Mouse (Mus musculus) forebrain, embryonic 16.5 days (tissue): ENCODE data around the gene Pax5. TPM values are rescaled to one million over a fixed set of nuclear protein-coding genes. Genes with fewer than 3 reads are reported as not detected.
A peak's percentile ranks its signal among the peaks of the same experiment; 100 is the strongest.
"Not testable (repeated sequence)": the region's sequence is repeated elsewhere in the genome, so short reads cannot be mapped to it uniquely, and the experiment has no call there.

Source experiments
- ATAC-seq: fragments of 200-750 bp; cut with Nextera tagmentation; 2 replicates; pipeline ENCODE4 v1.8.0; 2017; ENCODE audit warnings: mild to moderate bottlenecking, moderate library complexity
- H3K27ac ChIP-seq: fragments of 300-500 bp; sonication (generic); 2 replicates; pipeline ENCODE4 v1.5.1; 2014; ENCODE audit warnings: low read length, control low read depth
- H3K27me3 ChIP-seq: fragments of 300-500 bp; sonication (generic); replicated peaks from 2 replicates; pipeline ENCODE4 v1.6.1; 2014; ENCODE audit warnings: low read length; ENCODE audit not compliant: control insufficient read depth, insufficient read depth
- H3K36me3 ChIP-seq: fragments of 300-500 bp; sonication (generic); 2 replicates; pipeline ENCODE4 v1.6.1; 2014; ENCODE audit not compliant: control insufficient read depth, insufficient read depth
- H3K4me1 ChIP-seq: fragments of 300-500 bp; sonication (generic); replicated peaks from 2 replicates; pipeline ENCODE4 v1.6.1; 2014; ENCODE audit warnings: low read length; ENCODE audit not compliant: control insufficient read depth, insufficient read depth
- H3K4me2 ChIP-seq: fragments of 300-500 bp; sonication (generic); 2 replicates; pipeline ENCODE4 v1.6.1; 2014; ENCODE audit warnings: mild to moderate bottlenecking, low read length, control low read depth
- H3K4me3 ChIP-seq: fragments of 300-500 bp; sonication (generic); replicated peaks from 2 replicates; pipeline ENCODE4 v1.5.1; 2014; ENCODE audit warnings: mild to moderate bottlenecking, low read length, control low read depth
- H3K9ac ChIP-seq: fragments of 300-500 bp; sonication (generic); replicated peaks from 2 replicates; pipeline ENCODE4 v1.6.1; 2014; ENCODE audit warnings: low read depth, low read length, control low read depth
- H3K9me3 ChIP-seq: fragments of 300-500 bp; sonication (generic); 2 replicates; pipeline ENCODE4 v1.6.1; 2016; ENCODE audit warnings: low read length; ENCODE audit not compliant: control insufficient read depth
- WGBS: fragments of 180-500 bp; shearing (Covaris S2); extraction: QIAGEN DNeasy Blood & Tissue Kit; methylation state at CpG from one replicate; pipeline ENCODE4 v1.1.7; 2014; 5-methylcytosine and 5-hydroxymethylcytosine counted together
- polyA plus RNA-seq: library from polyadenylated mRNA; unstranded; fragments of >200 nt; fragmentation: Nextera tagmentation; extraction: Ambion mirVana; gene quantifications from 2 replicates; pipeline ENCODE4 v1.2.1, GENCODE M21; 2015

Gene Pax5
- polyA plus RNA-seq = 0.34 and 1.2 TPM in 2 replicates

DNA sequence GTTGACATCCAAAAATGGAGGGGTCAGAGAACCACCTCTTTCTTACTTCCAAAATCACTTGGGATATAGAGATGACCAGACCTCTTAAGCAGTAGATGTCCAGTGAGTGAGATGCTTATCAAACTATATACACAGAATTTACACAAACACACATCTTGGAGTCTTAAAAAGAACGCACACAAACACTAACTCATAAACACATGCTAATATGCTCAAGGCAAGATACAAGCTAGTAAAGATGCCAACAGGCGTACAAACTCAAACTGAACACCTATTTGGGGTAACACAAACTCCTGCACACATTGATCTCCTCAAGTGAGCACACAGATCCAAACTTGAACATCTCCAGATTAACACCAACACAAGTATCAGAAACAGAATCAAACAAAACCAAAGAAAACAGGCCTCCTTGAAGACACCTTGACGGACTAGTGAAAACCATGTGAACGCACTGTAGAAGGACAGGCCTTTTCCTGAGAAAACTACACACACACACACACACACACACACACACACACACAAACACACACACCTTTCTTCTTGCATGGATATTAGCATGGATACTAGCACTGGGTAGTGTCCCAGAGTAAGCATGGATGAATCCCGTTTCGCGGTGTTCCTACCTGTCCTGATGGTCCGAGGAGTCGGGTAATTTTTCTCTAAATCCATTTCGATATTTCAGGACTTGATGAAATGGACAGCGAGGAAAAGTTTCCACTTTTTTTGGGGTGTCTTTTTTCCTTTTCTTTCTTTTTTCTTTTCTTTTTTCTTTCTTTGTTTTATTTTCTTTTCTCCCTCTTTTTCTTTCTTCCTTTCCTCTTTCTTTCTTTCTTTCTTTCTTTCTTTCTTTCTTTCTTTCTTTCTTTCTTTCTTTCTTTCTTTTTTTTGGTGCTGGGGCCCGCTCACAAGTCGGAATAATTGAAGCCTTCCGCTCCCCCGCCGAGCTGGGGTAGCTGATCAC is at the start of gene Pax5:
Pax5 (minus strand) TSS at position 748 of the 961 bp plus-strand sequence.
- H3K4me1 ChIP-seq = peaks cover 6% of the 10 kb centered on the region; the same call in 1 of the 2 replicates
- ATAC-seq = no peak
- H3K27ac ChIP-seq = no peak within 1 kb of the TSS
- no peak within 1 kb of the TSS for H3K4me3 ChIP-seq
- no peaks in the 10 kb centered on the region for H3K9me3 ChIP-seq
- WGBS = 26% methylated on average over 16 of the region's 16 CpGs
- H3K36me3 ChIP-seq = no peaks in the 10 kb centered on the region
- H3K4me2 ChIP-seq = no peak within 1 kb of the TSS
- no peak within 1 kb of the TSS for H3K9ac ChIP-seq
- H3K27me3 ChIP-seq = peaks cover 77% of the 10 kb centered on the region

DNA sequence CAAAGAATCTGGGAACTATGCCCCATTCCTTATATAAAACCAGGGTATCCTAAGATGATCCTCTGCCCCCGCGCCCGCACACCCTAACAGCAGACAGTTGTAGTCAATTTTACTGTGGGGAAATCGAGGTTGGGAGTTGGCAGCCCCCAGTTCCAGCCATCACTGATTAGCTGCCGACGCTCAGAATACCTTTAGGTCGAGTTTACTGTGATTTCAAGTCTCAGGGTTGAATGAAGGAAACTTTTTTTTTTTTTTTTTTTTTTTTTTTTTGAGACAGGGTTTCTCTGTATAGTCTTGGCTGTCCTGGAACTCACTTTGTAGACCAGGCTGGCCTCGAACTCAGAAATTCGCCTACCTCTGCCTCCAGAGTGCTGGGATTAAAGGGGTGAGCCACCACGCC is 46.8 kb upstream of the Pax5 start:
- Histone ChIP-seq H3K4me1 (peaks cover 13% of the 10 kb centered on the region), H3K4me3 (peak overlapping the region; percentile 92), H3K27ac (peak overlapping the region; percentile 89; the same call in 1 of the 2 replicates), H3K4me2 (peak overlapping the region; percentile 90), H3K9ac (peak overlapping the region; percentile 94)
- H3K36me3 ChIP-seq, ATAC-seq, H3K27me3 ChIP-seq, H3K9me3 ChIP-seq: not testable (repeated sequence)
- WGBS = 7% methylated on average over 10 of the region's 10 CpGs

DNA sequence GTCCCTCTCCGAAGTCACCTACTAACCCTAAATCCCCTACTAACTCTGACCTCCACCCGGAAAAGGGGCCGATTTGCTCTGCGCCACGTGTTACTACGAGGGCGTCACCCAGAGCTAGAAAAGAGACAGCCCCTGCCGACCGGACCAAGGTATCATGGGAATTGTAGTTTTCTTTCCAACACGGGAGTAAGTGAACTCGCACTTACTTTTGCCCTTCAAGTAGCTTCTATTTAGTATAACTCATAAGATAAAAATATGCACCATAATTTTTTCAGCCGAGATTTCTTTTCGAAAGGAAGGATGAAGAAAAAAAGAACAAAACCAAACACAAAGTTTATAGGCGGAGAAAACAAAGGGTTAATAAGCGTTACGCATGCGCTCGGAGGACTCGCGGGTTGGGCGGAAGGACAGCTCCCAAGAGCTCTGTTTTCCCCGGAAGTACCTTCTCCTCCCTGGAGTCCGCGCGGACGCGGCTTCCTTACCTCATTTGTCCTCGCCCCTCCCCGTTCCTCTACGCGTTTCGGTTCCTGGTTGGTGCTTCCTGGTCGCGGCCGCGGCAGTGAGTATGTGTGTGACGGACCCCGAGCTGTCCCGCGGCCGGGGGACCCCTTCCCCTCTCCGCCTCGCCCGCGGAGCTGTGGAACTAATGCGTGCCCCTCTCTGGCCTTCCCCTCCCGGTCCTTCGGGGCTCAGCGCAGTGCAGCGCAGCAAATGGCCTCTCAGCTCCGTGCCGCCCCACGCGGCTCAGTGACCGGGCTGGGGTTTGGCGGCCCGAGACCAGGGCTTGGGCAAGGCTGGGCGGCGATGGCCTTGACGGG is 46.1 kb upstream of the Pax5 start:
- peaks cover 13% of the 10 kb centered on the region for H3K4me1 ChIP-seq
- no peaks in the 10 kb centered on the region for H3K27me3 ChIP-seq
- peak overlapping the region; percentile 90 for H3K4me2 ChIP-seq
- H3K27ac ChIP-seq = peak overlapping the region; percentile 89
- under 1% methylated on average over 60 of the region's 60 CpGs for WGBS
- peak overlapping the region; percentile 94 for H3K9ac ChIP-seq
- H3K36me3 ChIP-seq = no peaks in the 10 kb centered on the region
- peak overlapping the region; percentile 92 for H3K4me3 ChIP-seq
- ATAC-seq = peak; percentile 98
- H3K9me3 ChIP-seq = no peaks in the 10 kb centered on the region

DNA sequence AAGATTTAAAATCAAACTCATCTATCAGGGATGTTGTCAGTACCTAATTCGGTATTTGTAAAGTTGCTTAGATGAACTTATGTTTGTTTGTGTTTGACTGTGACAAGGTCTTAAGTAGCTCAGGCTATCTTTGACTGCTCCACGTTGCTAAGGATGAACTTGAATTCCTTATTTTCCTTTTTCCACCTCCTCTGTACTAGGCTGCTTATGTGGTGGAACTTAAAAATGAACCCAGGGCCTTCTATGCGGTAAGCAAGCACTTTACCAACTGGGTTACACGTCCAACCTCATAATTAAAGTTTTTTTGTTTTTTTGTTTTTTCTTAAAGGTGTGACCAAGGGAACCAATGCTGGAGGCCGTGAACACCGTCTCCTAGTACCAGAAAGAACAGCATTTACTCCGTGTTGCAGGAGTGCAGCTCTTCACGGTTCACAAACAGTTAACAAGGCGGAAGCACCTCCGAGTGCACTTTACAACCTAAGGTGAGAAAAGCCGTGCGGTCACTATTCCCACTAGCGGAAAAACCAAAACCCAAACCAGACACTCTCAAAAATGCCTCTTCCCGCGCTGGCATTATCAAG is 45.4 kb upstream of the Pax5 start, which contains the start of gene Zcchc7:
Zcchc7 (plus strand) TSS at position 325 of the 581 bp plus-strand sequence.
- peak; percentile 46 for ATAC-seq
- peak within 1 kb of the TSS; percentile 94 for H3K9ac ChIP-seq
- peak within 1 kb of the TSS; percentile 92 for H3K4me3 ChIP-seq
- no peaks in the 10 kb centered on the region for H3K9me3 ChIP-seq
- peaks cover 13% of the 10 kb centered on the region for H3K4me1 ChIP-seq
- 6% methylated on average over 15 of the region's 15 CpGs for WGBS
- H3K4me2 ChIP-seq = peak within 1 kb of the TSS; percentile 90
- no peaks in the 10 kb centered on the region for H3K27me3 ChIP-seq
- H3K27ac ChIP-seq = peak within 1 kb of the TSS; percentile 89
- no peaks in the 10 kb centered on the region for H3K36me3 ChIP-seq

DNA sequence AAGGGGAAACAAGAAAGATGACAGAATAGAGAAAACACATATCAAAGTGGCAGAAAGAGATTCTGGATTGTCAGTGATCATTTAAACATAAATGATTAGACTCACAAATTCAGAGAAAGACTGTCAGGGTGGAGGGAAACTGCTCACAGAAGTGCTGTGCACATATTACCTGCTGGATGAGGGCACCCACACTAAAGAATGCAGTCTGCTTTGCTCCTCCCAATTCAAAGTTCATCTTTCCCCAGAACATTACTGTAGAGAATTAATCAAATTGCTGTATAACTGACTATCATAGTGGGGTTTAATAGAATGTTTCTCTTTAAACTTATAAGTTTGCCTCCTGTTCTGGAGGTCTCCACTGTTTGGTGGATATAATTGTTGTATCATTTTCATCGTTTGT is 30.2 kb upstream of the Pax5 start:
- no peaks in the 10 kb centered on the region for H3K36me3 ChIP-seq

DNA sequence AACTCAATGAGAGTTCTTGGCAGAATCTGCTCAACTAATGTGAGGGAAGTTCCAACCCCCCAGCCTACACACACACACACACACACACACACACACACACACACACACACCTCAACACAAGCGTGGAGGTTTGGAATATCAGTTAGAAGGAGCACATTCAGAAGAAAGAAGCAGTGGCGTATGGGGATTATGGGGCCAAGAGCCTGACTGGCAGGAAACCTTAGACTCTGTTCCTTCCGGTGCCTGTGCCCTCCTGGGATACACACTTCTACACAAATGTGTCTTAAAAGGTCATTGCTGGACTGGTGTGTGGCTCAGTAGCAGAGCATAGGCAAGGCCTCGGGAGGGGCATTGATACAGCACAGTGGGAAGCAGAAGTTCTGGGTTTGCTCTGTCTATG is 10.9 kb upstream of the Pax5 start:
- no peak for ATAC-seq
- Histone ChIP-seq H3K27ac (no peak overlapping the region), H3K4me1 (no peaks in the 10 kb centered on the region), H3K4me2 (no peak overlapping the region), H3K9ac (no peak overlapping the region), H3K27me3 (peaks cover 27% of the 10 kb centered on the region), H3K9me3 (no peaks in the 10 kb centered on the region), H3K36me3 (no peaks in the 10 kb centered on the region), H3K4me3 (no peak overlapping the region)
- 76% methylated on average over 4 of the region's 4 CpGs for WGBS

More for the DNA sequence above, 30.2 kb upstream of the Pax5 start:
- Histone ChIP-seq H3K27me3 (no peaks in the 10 kb centered on the region), H3K9ac (no peak overlapping the region), H3K27ac (no peak overlapping the region), H3K4me2 (no peak overlapping the region), H3K4me3 (no peak overlapping the region), H3K9me3 (no peaks in the 10 kb centered on the region; the same call in 1 of the 2 replicates), H3K4me1 (no peaks in the 10 kb centered on the region)
- WGBS = 79% methylated on average over 1 of the region's 1 CpGs
- no peak for ATAC-seq

DNA sequence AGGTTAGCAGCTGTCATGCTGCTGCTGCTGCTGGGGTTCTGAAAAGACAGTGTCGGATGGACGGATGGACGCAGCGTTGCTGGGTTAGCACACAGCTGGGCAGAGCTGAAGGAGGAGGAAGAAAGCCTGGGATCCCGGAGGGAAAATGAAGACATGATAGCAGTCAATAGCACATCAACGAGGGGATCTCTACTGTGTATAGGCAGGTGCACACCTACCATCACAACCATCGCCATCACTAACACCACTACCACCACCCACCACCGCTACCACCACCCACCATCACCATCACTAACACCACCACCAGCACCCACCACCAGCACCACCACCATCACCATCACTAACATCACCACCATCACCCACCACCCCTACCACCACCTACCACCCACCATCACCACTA is 9.8 kb upstream of the Pax5 start:
- no peak for ATAC-seq
- Histone ChIP-seq H3K4me1 (no peaks in the 10 kb centered on the region), H3K27me3 (peaks cover 32% of the 10 kb centered on the region), H3K9ac (no peak overlapping the region), H3K4me2 (no peak overlapping the region), H3K36me3 (no peaks in the 10 kb centered on the region), H3K27ac (no peak overlapping the region), H3K4me3 (no peak overlapping the region), H3K9me3 (no peaks in the 10 kb centered on the region)
- WGBS = 91% methylated on average over 8 of the region's 8 CpGs

DNA sequence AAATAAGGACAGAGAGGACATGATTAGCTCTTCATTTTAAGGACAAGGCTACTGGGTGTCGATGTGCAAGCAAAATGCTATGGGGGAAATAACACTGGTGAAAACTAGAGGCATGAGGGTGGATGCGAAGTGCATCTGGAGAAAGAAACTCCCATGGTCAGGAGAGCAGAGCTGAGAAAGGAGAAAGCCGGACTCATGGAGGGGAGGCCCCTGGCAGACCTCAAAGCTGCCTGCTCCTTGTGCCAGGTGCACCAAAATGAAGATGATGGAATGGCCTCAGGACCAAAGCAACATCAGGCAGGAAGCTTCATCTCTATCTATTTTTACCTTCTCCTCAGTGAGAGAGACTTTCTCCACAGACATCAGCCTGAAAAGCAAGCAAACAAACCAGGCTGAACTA is 7.4 kb upstream of the Pax5 start:
- Histone ChIP-seq H3K4me3 (no peak overlapping the region), H3K4me1 (peaks cover 2% of the 10 kb centered on the region; the same call in 1 of the 2 replicates), H3K27ac (no peak overlapping the region), H3K27me3 (peaks cover 46% of the 10 kb centered on the region), H3K4me2 (no peak overlapping the region), H3K36me3 (no peaks in the 10 kb centered on the region), H3K9me3 (no peaks in the 10 kb centered on the region), H3K9ac (no peak overlapping the region)
- no peak for ATAC-seq
- 88% methylated on average over 3 of the region's 3 CpGs for WGBS

DNA sequence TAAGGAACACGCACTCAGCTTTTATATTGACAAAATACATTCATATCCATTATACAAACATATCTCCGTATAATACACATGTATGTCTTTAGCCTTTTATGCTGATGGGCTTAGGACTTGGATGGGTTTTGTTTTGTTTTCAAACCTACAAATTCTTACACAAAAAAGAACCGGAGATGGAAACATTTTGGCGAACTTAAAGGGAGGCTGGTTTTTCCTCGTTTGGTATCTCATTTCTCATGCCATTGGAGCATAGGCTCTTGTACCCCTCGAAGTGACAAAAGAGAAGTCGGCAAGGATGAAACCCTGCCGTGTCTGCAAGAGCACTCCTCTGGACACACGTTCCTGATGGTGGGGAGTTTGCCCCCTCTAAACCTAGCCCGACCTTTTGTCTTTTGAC is 6.1 kb upstream of the Pax5 start:
- WGBS = 2% methylated on average over 10 of the region's 10 CpGs
- peaks cover 48% of the 10 kb centered on the region for H3K27me3 ChIP-seq

More for the DNA sequence above, 6.1 kb upstream of the Pax5 start:
- no peak overlapping the region for H3K9ac ChIP-seq
- no peaks in the 10 kb centered on the region for H3K9me3 ChIP-seq
- no peaks in the 10 kb centered on the region for H3K36me3 ChIP-seq
- no peak overlapping the region for H3K27ac ChIP-seq
- no peak overlapping the region for H3K4me3 ChIP-seq
- peaks cover 6% of the 10 kb centered on the region; the same call in 1 of the 2 replicates for H3K4me1 ChIP-seq
- H3K4me2 ChIP-seq = no peak overlapping the region
- no peak for ATAC-seq
